Mouse (Mus musculus): ENCODE measurements around the gene Haao. TPM values are rescaled to one million over a fixed set of nuclear protein-coding genes. Genes with fewer than 3 reads are reported as not detected.

Haao gene
- total and polyA plus RNA-seq, 2 experiments from 2014 or later, result 0.28 to 1.3 TPM

DNA sequence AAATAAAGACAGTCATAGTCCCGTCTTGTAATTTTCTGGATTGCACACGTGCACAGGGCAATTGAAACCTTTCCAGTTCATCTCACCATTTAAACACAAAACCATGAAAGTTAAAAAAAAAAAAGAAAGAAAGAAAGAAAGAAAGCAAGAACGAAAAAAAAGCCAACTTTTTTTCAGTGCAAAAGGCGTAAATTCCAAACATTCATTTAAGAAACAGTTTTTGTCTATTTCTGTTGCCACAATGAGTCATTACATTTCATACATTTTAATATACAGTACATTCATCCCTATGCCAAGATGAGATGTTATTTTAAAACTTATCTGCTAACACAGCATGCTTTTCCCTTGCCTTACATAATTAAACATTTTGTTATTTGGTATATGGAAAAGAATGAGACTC, 11.9 kb upstream of the Haao start:
- no peak for ATAC-seq

DNA sequence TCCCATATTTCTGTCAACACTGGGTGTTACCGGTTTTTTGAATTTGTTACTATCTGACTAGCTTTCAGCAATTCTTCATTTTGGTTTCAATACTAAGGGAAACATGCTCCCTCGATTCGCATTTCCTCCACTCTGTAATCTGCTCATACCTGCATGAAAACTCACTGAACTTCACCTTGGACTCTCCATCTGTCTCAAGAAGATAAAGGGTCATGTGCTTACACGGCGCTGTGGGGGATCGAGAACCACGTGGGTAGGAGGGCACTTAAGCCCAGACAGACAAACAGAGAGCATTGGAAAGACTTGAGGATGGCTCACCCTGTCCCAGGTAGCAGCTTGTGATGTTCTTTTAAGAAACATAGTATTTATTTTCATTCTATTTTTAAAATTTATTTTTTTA, 10.7 kb upstream of the Haao start:
- no peak for TF ChIP-seq CTCF (IDR thresholded peaks at IDR 0.05; ENCODE audit: low read depth)
- Histone ChIP-seq H3K4me1 (ENCODE audit: insufficient read depth, low read length) (no peaks in the 10 kb centered on the region), H3K4me3 (ENCODE audit: low read length) (no peak overlapping the region), H3K27ac (no peak overlapping the region), H3K27me3 (ENCODE audit: insufficient read depth, low read length) (no peaks in the 10 kb centered on the region), H3K9me3 (ENCODE audit: low read length) (no peaks in the 10 kb centered on the region), H3K36me3 (ENCODE audit: insufficient read depth, low read length) (no peaks in the 10 kb centered on the region), H3K9ac (replicated peaks; ENCODE audit: low read length) (no peak overlapping the region), H3K4me2 (ENCODE audit: low read depth, low read length) (no peak overlapping the region)
- WGBS, result 87% methylated on average over 7 of the region's 7 CpGs
- no peak for ATAC-seq
- no peak for DNase-seq (ENCODE audit: low spot score)

More for the DNA sequence above, 11.9 kb upstream of the Haao start:
- no peak for TF ChIP-seq CTCF (IDR thresholded peaks at IDR 0.05; ENCODE audit: low read depth)
- Histone ChIP-seq H3K4me3 (ENCODE audit: low read length) (no peak overlapping the region), H3K9me3 (ENCODE audit: low read length) (no peaks in the 10 kb centered on the region), H3K27me3 (ENCODE audit: insufficient read depth, low read length) (no peaks in the 10 kb centered on the region), H3K4me2 (ENCODE audit: low read depth, low read length) (no peak overlapping the region), H3K4me1 (ENCODE audit: insufficient read depth, low read length) (no peaks in the 10 kb centered on the region), H3K27ac (no peak overlapping the region), H3K36me3 (ENCODE audit: insufficient read depth, low read length) (no peaks in the 10 kb centered on the region), H3K9ac (replicated peaks; ENCODE audit: low read length) (no peak overlapping the region)
- DNase-seq (ENCODE audit: low spot score), result no peak
- 91% methylated on average over 4 of the region's 4 CpGs for WGBS

DNA sequence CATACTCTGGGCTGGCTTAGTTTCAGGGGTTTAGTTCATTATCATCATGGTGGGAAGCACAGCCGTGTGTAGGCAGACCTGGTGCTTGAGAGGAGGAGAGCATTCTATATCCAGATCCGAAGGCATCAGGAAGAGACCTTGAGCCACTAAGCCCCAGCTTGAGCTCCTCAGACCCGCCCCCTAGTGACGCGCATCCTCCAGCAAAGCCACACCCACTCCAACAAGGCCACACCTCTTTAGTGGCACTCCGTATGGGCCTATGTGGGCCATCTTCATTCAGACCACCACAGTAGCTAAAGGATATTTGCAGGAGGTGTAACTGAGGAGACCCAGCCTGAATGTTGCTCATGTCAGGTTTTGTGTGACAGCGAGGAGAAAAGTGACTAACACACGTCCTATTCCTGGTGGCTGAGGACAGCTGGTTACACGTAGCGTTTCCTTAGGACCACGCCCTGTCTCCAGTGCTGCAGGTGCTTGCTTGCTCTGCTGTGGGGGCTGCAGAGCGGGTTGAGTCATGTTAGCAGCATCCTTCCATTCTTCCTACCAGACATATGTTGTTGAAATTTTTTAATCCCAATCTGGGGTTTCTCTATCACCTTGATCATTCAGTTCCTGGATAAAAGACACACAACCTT, 6.6 kb upstream of the Haao start:
- ATAC-seq (peak; percentile 45), DNase-seq (ENCODE audit: low spot score) (no peak)
- no peaks in the 10 kb centered on the region for H3K36me3 ChIP-seq (ENCODE audit: insufficient read depth, low read length)
- no peak overlapping the region for H3K4me2 ChIP-seq (ENCODE audit: low read depth, low read length)
- no peaks in the 10 kb centered on the region for H3K4me1 ChIP-seq (ENCODE audit: insufficient read depth, low read length)
- no peak overlapping the region for H3K4me3 ChIP-seq (ENCODE audit: low read length)
- no peak overlapping the region for H3K27ac ChIP-seq
- H3K27me3 ChIP-seq (ENCODE audit: insufficient read depth, low read length), result no peaks in the 10 kb centered on the region
- no peaks in the 10 kb centered on the region for H3K9me3 ChIP-seq (ENCODE audit: low read length)
- 52% methylated on average over 12 of the region's 12 CpGs for WGBS
- no peak overlapping the region for H3K9ac ChIP-seq (replicated peaks; ENCODE audit: low read length)
- 0 out of 2 replicates have a peak, but pooled peaks have one; percentile 1 for TF ChIP-seq CTCF (IDR thresholded peaks at IDR 0.05; ENCODE audit: low read depth)

DNA sequence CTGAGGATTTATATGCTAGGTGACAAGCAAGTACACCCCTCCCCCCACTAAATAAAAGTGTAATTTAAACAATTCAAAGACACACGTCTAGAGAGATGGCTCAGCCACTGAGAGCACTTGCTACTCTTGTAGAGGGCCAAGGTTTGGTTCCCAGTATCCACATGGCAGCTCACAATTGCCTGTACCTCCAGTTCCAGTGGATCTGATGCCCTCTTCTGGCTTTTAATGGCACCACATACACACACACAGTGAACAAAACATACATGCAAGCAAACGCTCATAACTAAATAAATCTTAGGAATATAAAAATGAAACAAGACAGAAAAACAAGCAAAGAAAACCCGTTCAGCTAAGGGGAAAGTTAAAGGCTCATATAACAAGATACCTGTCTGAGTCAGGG, 6.1 kb upstream of the Haao start:
- 60% methylated on average over 3 of the region's 3 CpGs for WGBS
- H3K9me3 ChIP-seq (ENCODE audit: low read length), result no peaks in the 10 kb centered on the region
- ATAC-seq (no peak), DNase-seq (ENCODE audit: low spot score) (no peak)
- H3K27ac ChIP-seq, result no peak overlapping the region
- H3K9ac ChIP-seq (replicated peaks; ENCODE audit: low read length), result no peak overlapping the region
- TF ChIP-seq CTCF (IDR thresholded peaks at IDR 0.05; ENCODE audit: low read depth), result 0 out of 2 replicates have a peak, but pooled peaks have one; percentile 4
- H3K4me2 ChIP-seq (ENCODE audit: low read depth, low read length), result no peak overlapping the region
- H3K36me3 ChIP-seq (ENCODE audit: insufficient read depth, low read length), result no peaks in the 10 kb centered on the region
- no peaks in the 10 kb centered on the region for H3K4me1 ChIP-seq (ENCODE audit: insufficient read depth, low read length)
- no peak overlapping the region for H3K4me3 ChIP-seq (ENCODE audit: low read length)
- H3K27me3 ChIP-seq (ENCODE audit: insufficient read depth, low read length), result no peaks in the 10 kb centered on the region

DNA sequence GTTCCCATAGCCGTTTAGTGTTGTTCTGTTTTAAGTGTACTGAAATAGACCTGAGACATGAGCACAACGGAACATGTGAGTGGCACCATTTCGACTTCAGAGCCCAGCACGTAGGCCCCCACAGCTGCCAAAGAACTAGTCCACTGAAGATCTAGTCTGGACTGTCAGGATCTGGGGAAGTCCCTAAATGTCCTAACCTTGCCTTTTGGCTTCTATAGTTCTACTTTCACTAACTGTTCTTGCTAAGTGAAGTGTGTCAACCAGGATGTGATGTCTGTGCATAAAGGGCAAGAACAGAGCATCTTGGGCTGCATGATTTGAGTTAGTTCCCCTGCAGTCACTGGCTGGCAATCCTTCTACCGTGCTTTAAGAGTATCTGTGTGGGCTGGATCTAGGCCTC, 3.1 kb upstream of the Haao start:
- Histone ChIP-seq H3K9me3 (ENCODE audit: low read length) (no peaks in the 10 kb centered on the region), H3K9ac (replicated peaks; ENCODE audit: low read length) (no peak overlapping the region), H3K4me3 (ENCODE audit: low read length) (no peak overlapping the region), H3K36me3 (ENCODE audit: insufficient read depth, low read length) (no peaks in the 10 kb centered on the region), H3K27ac (no peak overlapping the region), H3K27me3 (ENCODE audit: insufficient read depth, low read length) (no peaks in the 10 kb centered on the region), H3K4me2 (ENCODE audit: low read depth, low read length) (no peak overlapping the region), H3K4me1 (ENCODE audit: insufficient read depth, low read length) (no peaks in the 10 kb centered on the region)
- ATAC-seq (no peak), DNase-seq (ENCODE audit: low spot score) (no peak)
- WGBS, result 82% methylated on average over 5 of the region's 5 CpGs
- no peak for TF ChIP-seq CTCF (IDR thresholded peaks at IDR 0.05; ENCODE audit: low read depth)

DNA sequence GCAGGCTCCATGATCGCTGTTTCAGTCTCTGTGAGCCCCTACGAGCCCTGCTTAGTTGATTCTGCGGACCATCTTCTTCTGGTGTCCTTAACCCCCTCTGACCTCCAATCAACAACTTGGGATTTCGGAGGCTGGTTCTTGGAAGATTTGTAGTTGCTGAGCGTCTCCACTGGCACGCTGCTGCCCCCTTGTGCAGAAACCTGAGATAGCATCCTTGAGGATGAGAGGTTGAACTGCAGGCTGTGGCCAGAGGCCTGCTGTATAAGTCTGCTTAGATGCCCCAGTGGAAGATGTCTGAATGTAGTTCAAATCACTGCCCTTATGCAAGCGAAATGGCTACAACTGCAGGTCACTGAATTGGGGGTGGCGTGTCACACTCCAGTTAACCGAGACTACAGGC, 2.7 kb upstream of the Haao start:
- peak; percentile 97 for TF ChIP-seq CTCF (IDR thresholded peaks at IDR 0.05; ENCODE audit: low read depth)
- Histone ChIP-seq H3K4me3 (ENCODE audit: low read length) (no peak overlapping the region), H3K9me3 (ENCODE audit: low read length) (no peaks in the 10 kb centered on the region), H3K4me1 (ENCODE audit: insufficient read depth, low read length) (no peaks in the 10 kb centered on the region), H3K36me3 (ENCODE audit: insufficient read depth, low read length) (no peaks in the 10 kb centered on the region), H3K27ac (no peak overlapping the region), H3K4me2 (ENCODE audit: low read depth, low read length) (no peak overlapping the region), H3K9ac (replicated peaks; ENCODE audit: low read length) (no peak overlapping the region), H3K27me3 (ENCODE audit: insufficient read depth, low read length) (no peaks in the 10 kb centered on the region)
- DNase-seq (ENCODE audit: low spot score) (peak; percentile 89), ATAC-seq (peak; percentile 50)
- 11% methylated on average over 9 of the region's 9 CpGs for WGBS

DNA sequence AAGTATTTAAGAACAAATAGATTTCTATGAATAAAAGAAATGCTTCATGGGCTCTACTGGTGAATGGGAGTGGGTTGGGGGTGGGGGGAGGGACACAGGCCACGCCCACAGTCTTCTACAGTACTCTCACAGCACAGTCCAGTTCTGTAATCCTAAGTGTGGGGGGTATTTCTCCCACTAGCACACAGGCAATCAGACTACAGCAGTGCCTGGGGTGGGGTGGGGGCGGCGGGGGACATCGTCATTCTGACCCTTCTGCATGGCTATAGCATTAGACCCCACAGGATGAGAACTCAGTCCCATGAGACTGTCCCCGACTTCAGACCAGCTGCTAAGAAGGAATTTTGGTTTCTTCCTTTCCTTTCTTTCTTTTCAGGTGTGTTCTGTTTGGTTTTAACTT, 2.0 kb upstream of the Haao start:
- DNase-seq (ENCODE audit: low spot score) (no peak), ATAC-seq (no peak)
- Histone ChIP-seq H3K4me2 (ENCODE audit: low read depth, low read length) (no peak overlapping the region), H3K9ac (replicated peaks; ENCODE audit: low read length) (no peak overlapping the region), H3K27ac (no peak overlapping the region), H3K27me3 (ENCODE audit: insufficient read depth, low read length) (no peaks in the 10 kb centered on the region), H3K36me3 (ENCODE audit: insufficient read depth, low read length) (no peaks in the 10 kb centered on the region), H3K9me3 (ENCODE audit: low read length) (no peaks in the 10 kb centered on the region), H3K4me1 (ENCODE audit: insufficient read depth, low read length) (no peaks in the 10 kb centered on the region), H3K4me3 (ENCODE audit: low read length) (no peak overlapping the region)
- WGBS, result 87% methylated on average over 5 of the region's 5 CpGs
- TF ChIP-seq CTCF (IDR thresholded peaks at IDR 0.05; ENCODE audit: low read depth), result no peak
